Mouse (Mus musculus): ENCODE results near the gene Ptprb. TPM values are rescaled to one million over a fixed set of nuclear protein-coding genes. Genes with fewer than 3 reads are reported as not detected.

Ptprb gene
- total and polyA plus RNA-seq, 3 experiments, result not detected

GRCm38 (mm10) chr10:116376853-116377252, 101.5 kb downstream of the Ptprb start:
- no peak for TF ChIP-seq MAFK (IDR thresholded peaks at IDR 0.05; ENCODE audit: borderline replicate concordance, low read depth, low read length)
- TF ChIP-seq JUND (IDR thresholded peaks at IDR 0.05; ENCODE audit: low read depth, low read length), result no peak
- TF ChIP-seq ELF1 (IDR thresholded peaks at IDR 0.05; ENCODE audit: low read depth, low read length), result no peak
- no peak for TF ChIP-seq GABPA (IDR thresholded peaks at IDR 0.05; ENCODE audit: low read depth, low read length)
- no peak for TF ChIP-seq BHLHE40 (IDR thresholded peaks at IDR 0.05; ENCODE audit: borderline replicate concordance, low read depth, low read length)
- no peak for TF ChIP-seq HCFC1 (IDR thresholded peaks at IDR 0.05; ENCODE audit: low read depth, low read length)
- TF ChIP-seq EP300 (IDR thresholded peaks at IDR 0.05; ENCODE audit: low read depth in 1 of 2, low read length in 2 of 2), result no peak
- TF ChIP-seq ETS1 (IDR thresholded peaks at IDR 0.05; ENCODE audit: low read depth, low read length), result no peak
- TF ChIP-seq RAD21 (IDR thresholded peaks at IDR 0.05; ENCODE audit: low read depth, low read length), result no peak
- TF ChIP-seq POLR2A (IDR thresholded peaks at IDR 0.05; ENCODE audit: control insufficient read depth in 1 of 2, insufficient read depth in 1 of 2, low read depth in 1 of 2, low read length in 2 of 2, poor library complexity in 1 of 2), result no peak
- TF ChIP-seq ZC3H11A (IDR thresholded peaks at IDR 0.05; ENCODE audit: low read depth, low read length), result no peak
- TF ChIP-seq NELFE (IDR thresholded peaks at IDR 0.05; ENCODE audit: low read depth, low read length), result no peak
- no peaks in the 10 kb centered on the region for H3K9me3 ChIP-seq (replicated peaks; ENCODE audit: insufficient read depth, low read length)
- no peaks in the 10 kb centered on the region for H3K4me1 ChIP-seq (ENCODE audit: control insufficient read depth in 1 of 2, insufficient read depth in 2 of 2, low read length in 2 of 2)
- H3K9ac ChIP-seq (ENCODE audit: control insufficient read depth, low read depth, low read length, poor library complexity, severe bottlenecking), result no peak overlapping the region
- H3K27me3 ChIP-seq (ENCODE audit: control insufficient read depth in 1 of 2, insufficient read depth in 2 of 2, low read length in 2 of 2), result no peaks in the 10 kb centered on the region
- no peak overlapping the region for H3K4me3 ChIP-seq (ENCODE audit: control insufficient read depth in 1 of 2, insufficient read depth in 1 of 2, low read depth in 2 of 2, low read length in 2 of 2)
- H3K79me2 ChIP-seq (ENCODE audit: control insufficient read depth, insufficient read depth, low read length, poor library complexity), result no peaks in the 10 kb centered on the region
- DNase-seq (ENCODE audit: low read depth, low spot score), result no peak
- H3K36me3 ChIP-seq (ENCODE audit: control insufficient read depth in 1 of 2, insufficient read depth in 2 of 2, low read length in 2 of 2), result no peaks in the 10 kb centered on the region
- no peak overlapping the region for H3K27ac ChIP-seq (ENCODE audit: control insufficient read depth, low read depth, low read length)

GRCm38 (mm10) chr10:116382826-116383685, 107.7 kb downstream of the Ptprb start:
- Histone ChIP-seq H3K79me2 (ENCODE audit: control insufficient read depth, insufficient read depth, low read length, poor library complexity) (no peaks in the 10 kb centered on the region), H3K9me3 (replicated peaks; ENCODE audit: insufficient read depth, low read length) (no peaks in the 10 kb centered on the region), H3K27me3 (ENCODE audit: control insufficient read depth in 1 of 2, insufficient read depth in 2 of 2, low read length in 2 of 2) (no peaks in the 10 kb centered on the region), H3K36me3 (ENCODE audit: control insufficient read depth in 1 of 2, insufficient read depth in 2 of 2, low read length in 2 of 2) (no peaks in the 10 kb centered on the region), H3K27ac (ENCODE audit: control insufficient read depth, low read depth, low read length) (no peak overlapping the region), H3K4me1 (ENCODE audit: control insufficient read depth in 1 of 2, insufficient read depth in 2 of 2, low read length in 2 of 2) (no peaks in the 10 kb centered on the region), H3K4me3 (ENCODE audit: control insufficient read depth in 1 of 2, insufficient read depth in 1 of 2, low read depth in 2 of 2, low read length in 2 of 2) (no peak overlapping the region), H3K9ac (ENCODE audit: control insufficient read depth, low read depth, low read length, poor library complexity, severe bottlenecking) (no peak overlapping the region)
- no peak for TF ChIP-seq POLR2A (IDR thresholded peaks at IDR 0.05; ENCODE audit: control insufficient read depth in 1 of 2, insufficient read depth in 1 of 2, low read depth in 1 of 2, low read length in 2 of 2, poor library complexity in 1 of 2)
- TF ChIP-seq CHD1 (IDR thresholded peaks at IDR 0.05; ENCODE audit: low read depth, low read length), result no peak
- no peak for TF ChIP-seq ZMIZ1 (IDR thresholded peaks at IDR 0.05; ENCODE audit: low read depth, low read length)
- TF ChIP-seq HCFC1 (IDR thresholded peaks at IDR 0.05; ENCODE audit: low read depth, low read length), result no peak
- no peak for TF ChIP-seq UBTF (IDR thresholded peaks at IDR 0.05; ENCODE audit: borderline replicate concordance, insufficient read depth, low read depth, low read length)
- TF ChIP-seq ZKSCAN1 (IDR thresholded peaks at IDR 0.05; ENCODE audit: low read depth, low read length), result no peak
- no peak for TF ChIP-seq CHD2 (IDR thresholded peaks at IDR 0.05; ENCODE audit: low read length)
- no peak for TF ChIP-seq POLR2AphosphoS5 (IDR thresholded peaks at IDR 0.05; ENCODE audit: borderline replicate concordance, low read depth, low read length)
- no peak for TF ChIP-seq USF1 (IDR thresholded peaks at IDR 0.05; ENCODE audit: low read depth, low read length)
- no peak for TF ChIP-seq MXI1 (IDR thresholded peaks at IDR 0.05; ENCODE audit: low read depth, low read length)
- TF ChIP-seq TAL1 (IDR thresholded peaks at IDR 0.05; ENCODE audit: low read length), result no peak
- TF ChIP-seq NELFE (IDR thresholded peaks at IDR 0.05; ENCODE audit: low read depth, low read length), result no peak
- no peak for TF ChIP-seq JUND (IDR thresholded peaks at IDR 0.05; ENCODE audit: low read depth, low read length)
- TF ChIP-seq RCOR1 (IDR thresholded peaks at IDR 0.05; ENCODE audit: low read depth, low read length), result no peak
- no peak for TF ChIP-seq MEF2A (IDR thresholded peaks at IDR 0.05; ENCODE audit: extremely low read depth, insufficient replicate concordance, low read depth, low read length, poor library complexity, severe bottlenecking)
- no peak for TF ChIP-seq EP300 (IDR thresholded peaks at IDR 0.05; ENCODE audit: low read depth in 1 of 2, low read length in 2 of 2)
- no peak for DNase-seq (ENCODE audit: low read depth, low spot score)
